Mouse (Mus musculus) small intestine, adult 2 months (tissue): ENCODE results near the gene 1810024B03Rik.

ENCODE experiments used
- CTCF ChIP-seq: fragments of 200-500 bp; IDR thresholded peaks from 2 replicates; pipeline ENCODE4 v1.5.1; 2012; ENCODE audit warnings: low read depth, mild to moderate bottlenecking, control low read depth, inconsistent platforms, low read length, moderate library complexity, mixed read lengths; ENCODE audit not compliant: insufficient replicate concordance, insufficient read length; ENCODE audit errors: extremely low read depth
- POLR2A ChIP-seq: fragments of 200-500 bp; IDR thresholded peaks from 2 replicates; pipeline ENCODE4 v1.6.1; 2012; ENCODE audit warnings: low read depth, mild to moderate bottlenecking, control low read depth, inconsistent platforms, low read length, moderate library complexity

- no peak for TF ChIP-seq POLR2A
- TF ChIP-seq CTCF: no peak
Measured at GRCm38 (mm10) chr2:127250291-127251008, 42.4 kb upstream of the 1810024B03Rik start.
